Mouse (Mus musculus) adrenal gland (tissue): ENCODE data around the gene Olfr700.
"Not testable (repeated sequence)": the region's sequence is repeated elsewhere in the genome, so short reads cannot be mapped to it uniquely, and the experiment has no call there.

Source experiments
- intact Hi-C: fragments of 180-260 bp; cut with DNase I; formaldehyde crosslinking; loops from one replicate; pipeline ENCODE4 v1.15.1; 2025
- long read RNA-seq, 2 experiments: library from polyadenylated mRNA; unstranded; transcript quantifications; one replicate each; pipeline ENCODE4 v2.0.0; 2020; ENCODE audit warnings: borderline replicate concordance in 1 of 2; ENCODE audit not compliant: insufficient replicate concordance in 1 of 2

Gene Olfr700
- long read RNA-seq, experiment 1, result 0 reads
- long read RNA-seq, experiment 2, result 0 reads

- intact Hi-C loops, result no loop called here
These were observed at the start of gene Olfr700 for GRCm38 (mm10) chr7:106808734-106809133. Olfr700 (minus strand) TSS chr7:106808834.

GRCm38 (mm10) chr7:106843060-106843459 lies 34.4 kb upstream of the Olfr700 start, which contains the start of gene Olfr703:
Olfr703 (plus strand) TSS chr7:106843360.
- intact Hi-C loops, result no loop called here

GRCm38 (mm10) chr7:106833793-106834192 lies 25.2 kb upstream of the Olfr700 start, which contains the start of gene Olfr702:
Olfr702 (minus strand) TSS chr7:106833893.
- intact Hi-C loops, result no loop called here

- intact Hi-C loops, result no loop called here
These were observed 9.8 kb upstream of the Olfr700 start for GRCm38 (mm10) chr7:106818414-106818813.

GRCm38 (mm10) chr7:106815775-106816174 lies 7.1 kb upstream of the Olfr700 start:
- intact Hi-C loops, result no loop called here

- intact Hi-C loops, result no loop called here
These were observed 5.2 kb upstream of the Olfr700 start, which contains the start of gene Olfr701 for GRCm38 (mm10) chr7:106813829-106814228. Olfr701 (plus strand) TSS chr7:106814129.

- intact Hi-C loops, result no loop called here
These were observed 15.5 kb downstream of the Olfr700 start, which contains the start of gene Olfr699 for GRCm38 (mm10) chr7:106793098-106793497. Olfr699 (minus strand) TSS chr7:106793198.

- intact Hi-C loops, result no loop called here
These were observed 20.3 kb downstream of the Olfr700 start for GRCm38 (mm10) chr7:106788330-106788729.

- intact Hi-C loops, result not testable (repeated sequence)
These were observed 47.6 kb downstream of the Olfr700 start for GRCm38 (mm10) chr7:106761008-106761407.

- intact Hi-C loops, result no loop called here
These were observed 49.8 kb downstream of the Olfr700 start for GRCm38 (mm10) chr7:106758800-106759199.
